Mouse (Mus musculus) urinary bladder, postnatal 25 days (tissue): ENCODE measurements around the gene Bhlhe40.

Experiments used
- DNase-seq: peaks from one replicate; pipeline ENCODE4 v3.0.0; 2022; ENCODE audit warnings: low spot score

Bhlhe40 gene

GRCm38 (mm10) chr6:108663241-108664194 is 3.1 kb downstream of the Bhlhe40 start:
- no peak for DNase-seq

- no peak for DNase-seq
Measured at GRCm38 (mm10) chr6:108664533-108665150, 4.2 kb downstream of the Bhlhe40 start.

GRCm38 (mm10) chr6:108665587-108665986 is 5.2 kb downstream of the Bhlhe40 start:
- DNase-seq: no peak

GRCm38 (mm10) chr6:108666648-108667488 is 6.4 kb downstream of the Bhlhe40 start:
- no peak for DNase-seq

GRCm38 (mm10) chr6:108667599-108668021 is 7.2 kb downstream of the Bhlhe40 start:
- DNase-seq: no peak

GRCm38 (mm10) chr6:108668321-108668786 is 7.9 kb downstream of the Bhlhe40 start:
- DNase-seq: peak; percentile 76

GRCm38 (mm10) chr6:108670276-108670675 is 9.8 kb downstream of the Bhlhe40 start:
- DNase-seq: no peak

GRCm38 (mm10) chr6:108670821-108671220 is 10.4 kb downstream of the Bhlhe40 start:
- no peak for DNase-seq

- DNase-seq: no peak
Measured at GRCm38 (mm10) chr6:108672094-108672493, 11.7 kb downstream of the Bhlhe40 start.

- DNase-seq: no peak
Measured at GRCm38 (mm10) chr6:108674221-108674620, 13.8 kb downstream of the Bhlhe40 start.

GRCm38 (mm10) chr6:108676783-108677340 is 16.4 kb downstream of the Bhlhe40 start:
- DNase-seq: no peak

- DNase-seq: no peak
Measured at GRCm38 (mm10) chr6:108677697-108678096, 17.3 kb downstream of the Bhlhe40 start.

- no peak for DNase-seq
Measured at GRCm38 (mm10) chr6:108678227-108678626, 17.8 kb downstream of the Bhlhe40 start.

GRCm38 (mm10) chr6:108680503-108680902 is 20.1 kb downstream of the Bhlhe40 start:
- no peak for DNase-seq

GRCm38 (mm10) chr6:108681084-108681483 is 20.7 kb downstream of the Bhlhe40 start:
- DNase-seq: no peak

- DNase-seq: no peak
Measured at GRCm38 (mm10) chr6:108683140-108683539, 22.7 kb downstream of the Bhlhe40 start.

GRCm38 (mm10) chr6:108684430-108684829 is 24.0 kb downstream of the Bhlhe40 start:
- DNase-seq: no peak

- no peak for DNase-seq
Measured at GRCm38 (mm10) chr6:108685758-108686355, 25.4 kb downstream of the Bhlhe40 start.

- no peak for DNase-seq
Measured at GRCm38 (mm10) chr6:108686930-108687329, 26.5 kb downstream of the Bhlhe40 start.

- no peak for DNase-seq
Measured at GRCm38 (mm10) chr6:108688344-108688743, 27.9 kb downstream of the Bhlhe40 start.

GRCm38 (mm10) chr6:108692986-108693385 is 32.6 kb downstream of the Bhlhe40 start:
- no peak for DNase-seq
